18 mouse cellular contexts compared by ENCODE assay signal in genomic region chr7:6438388-6438787, GRCm38 (mm10). TPM values are rescaled to one million over a fixed set of nuclear protein-coding genes. Genes with fewer than 3 reads are reported as not detected.
DNase-seq lines count a peak whose midpoint lies in the region.
"Had no signal": no experiment of that assay in that cellular context is flagged by ENCODE, and none has a peak within 500 bp of the region (broad histone marks: within the 10 kb centered on the region; RNA-seq: fewer than 3 reads in every experiment).

Olfr1344 (plus strand) TSS chr7:6438688.

- peak; percentile 44 for DNase-seq in heart, adult 11 months
- no peak for DNase-seq in heart, postnatal 25 days (ENCODE audit: low spot score)
- DNase-seq: adrenal gland, adult 2 months; adrenal gland, adult 8-10 months; adrenal gland, postnatal 10 days; adrenal gland, postnatal 14 days; adrenal gland, postnatal 25 days; adrenal gland, postnatal 36 days; B cell, adult 2 months; cerebellum, adult 11 months; cerebellum, adult 11-12 months; cerebellum, adult 18-20 months; cerebellum, adult 2 months had no signal

- intact Hi-C loops in heart, postnatal 25 days (cut with DNase I), result loop anchor here (10.0 kb wide), 1 partner anchor 476 kb away; no protein-coding TSS in a partner anchor

RNA-seq across cellular contexts. Expression of gene Olfr1344, which starts in this region (rescaled TPM):
- total RNA-seq in heart, postnatal 25 days (2021), result not detected
- total RNA-seq: adrenal gland, adult 18-20 months; adrenal gland, adult 2 months; adrenal gland, postnatal 10 days; adrenal gland, postnatal 14 days; adrenal gland, postnatal 25 days; adrenal gland, postnatal 36 days; adrenal gland, postnatal 4 days; CH12.LX; ES-E14; MEL had no signal
